Mouse (Mus musculus) MEL (cell line): ENCODE measurements around the gene Nectin4. TPM values are rescaled to one million over a fixed set of nuclear protein-coding genes. Genes with fewer than 3 reads are reported as not detected.

Experiments
- DNase-seq: peaks from one replicate; pipeline ENCODE4 v3.0.0; 2011; ENCODE audit warnings: low read depth, low spot score
- H3K27ac ChIP-seq: 2 replicates; pipeline ENCODE4 v1.5.1; 2012; ENCODE audit warnings: low read depth, mild to moderate bottlenecking, control low read depth, low read length, moderate library complexity; ENCODE audit not compliant: control insufficient read depth
- H3K27me3 ChIP-seq, 2 experiments: fragments of 150-350 bp in 1 of 2; sonication (generic) in 1 of 2; 2 replicates each; pipeline ENCODE4 v1.6.1; 2012; ENCODE audit warnings: low read length in 2 of 2, mild to moderate bottlenecking in 2 of 2, improper control_type of control experiment in 1 of 2, moderate library complexity in 1 of 2; ENCODE audit not compliant: insufficient read depth in 2 of 2, control insufficient read depth in 1 of 2
- H3K36me3 ChIP-seq, 2 experiments: 2 replicates each; pipeline ENCODE4 v1.6.1; 2012 to 2014; ENCODE audit warnings: low read length in 2 of 2, improper control_type of control experiment in 1 of 2, inconsistent platforms in 1 of 2, mild to moderate bottlenecking in 1 of 2; ENCODE audit not compliant: insufficient read depth in 2 of 2, control insufficient read depth in 1 of 2
- H3K4me1 ChIP-seq, 2 experiments: fragments of 150-350 bp in 1 of 2; sonication (generic) in 1 of 2; 2 replicates each; pipeline ENCODE4 v1.6.1; 2012; ENCODE audit warnings: low read length in 2 of 2, improper control_type of control experiment in 1 of 2, mild to moderate bottlenecking in 1 of 2; ENCODE audit not compliant: insufficient read depth in 2 of 2, control insufficient read depth in 1 of 2
- H3K4me3 ChIP-seq, 2 experiments: fragments of 150-350 bp in 1 of 2; sonication (generic) in 1 of 2; 2 replicates each; pipeline ENCODE4 v1.5.1; 2012; ENCODE audit warnings: low read depth in 2 of 2, low read length in 2 of 2, mild to moderate bottlenecking in 2 of 2, moderate library complexity in 2 of 2, control low read depth in 1 of 2, improper control_type of control experiment in 1 of 2; ENCODE audit not compliant: control insufficient read depth in 1 of 2, insufficient read depth in 1 of 2
- H3K79me2 ChIP-seq: 2 replicates; pipeline ENCODE4 v1.6.1; 2012; ENCODE audit warnings: mild to moderate bottlenecking, low read length, moderate library complexity; ENCODE audit not compliant: control insufficient read depth, poor library complexity, insufficient read depth
- H3K9ac ChIP-seq: 2 replicates; pipeline ENCODE4 v1.6.1; 2012; ENCODE audit warnings: low read depth, mild to moderate bottlenecking, control low read depth, low read length, moderate library complexity; ENCODE audit not compliant: control insufficient read depth, poor library complexity, severe bottlenecking
- H3K9me3 ChIP-seq: fragments of 150-350 bp; sonication (generic); replicated peaks from 2 replicates; pipeline ENCODE4 v1.6.1; 2012; ENCODE audit warnings: mild to moderate bottlenecking, low read length, improper control_type of control experiment, moderate library complexity; ENCODE audit not compliant: insufficient read depth
- BHLHE40 ChIP-seq: IDR thresholded peaks from 2 replicates; pipeline ENCODE4 v1.6.1; 2012; ENCODE audit warnings: low read depth, mild to moderate bottlenecking, inconsistent platforms, low read length, improper control_type of control experiment, borderline replicate concordance
- CHD1 ChIP-seq: IDR thresholded peaks from 2 replicates; pipeline ENCODE4 v1.6.1; 2012; ENCODE audit warnings: low read depth, mild to moderate bottlenecking, inconsistent platforms, low read length, improper control_type of control experiment
- CHD2 ChIP-seq: IDR thresholded peaks from 2 replicates; pipeline ENCODE4 v1.6.1; 2011; ENCODE audit warnings: low read length, improper control_type of control experiment
- CTCF ChIP-seq, 3 experiments: IDR thresholded peaks in 2 of 3; conservative IDR thresholded peaks in 1 of 3; 2 replicates each; pipeline ENCODE4 v1.5.1; 2011 to 2012; ENCODE audit warnings: low read length in 3 of 3, low read depth in 2 of 3, mild to moderate bottlenecking in 2 of 3, improper control_type of control experiment in 1 of 3, inconsistent platforms in 1 of 3, mixed read lengths in 1 of 3, moderate library complexity in 1 of 3; ENCODE audit not compliant: control insufficient read depth in 1 of 3, insufficient read depth in 1 of 3, poor library complexity in 1 of 3, severe bottlenecking in 1 of 3
- E2F4 ChIP-seq: IDR thresholded peaks from 2 replicates; pipeline ENCODE4 v1.6.1; 2011; ENCODE audit warnings: low read depth, low read length, improper control_type of control experiment, borderline replicate concordance
- EP300 ChIP-seq, 2 experiments: IDR thresholded peaks; 2 replicates each; pipeline ENCODE4 v1.6.1; 2011; ENCODE audit warnings: improper control_type of control experiment in 2 of 2, low read length in 2 of 2, low read depth in 1 of 2, mild to moderate bottlenecking in 1 of 2
- ETS1 ChIP-seq: IDR thresholded peaks from 2 replicates; pipeline ENCODE4 v1.6.1; 2012; ENCODE audit warnings: low read depth, mild to moderate bottlenecking, inconsistent platforms, low read length, improper control_type of control experiment, moderate library complexity
- GABPA ChIP-seq: IDR thresholded peaks from 2 replicates; pipeline ENCODE4 v1.6.1; 2012; ENCODE audit warnings: low read depth, mild to moderate bottlenecking, inconsistent platforms, low read length, improper control_type of control experiment, moderate library complexity
- GATA1 ChIP-seq: IDR thresholded peaks from 2 replicates; pipeline ENCODE4 v1.6.1; 2011; ENCODE audit warnings: low read depth, low read length, improper control_type of control experiment
- HCFC1 ChIP-seq: IDR thresholded peaks from 2 replicates; pipeline ENCODE4 v1.6.1; 2012; ENCODE audit warnings: low read depth, mild to moderate bottlenecking, inconsistent platforms, low read length, improper control_type of control experiment, moderate library complexity
- JUND ChIP-seq: IDR thresholded peaks from 2 replicates; pipeline ENCODE4 v1.6.1; 2011; ENCODE audit warnings: low read depth, mild to moderate bottlenecking, improper control_type of control experiment, low read length
- KAT2A ChIP-seq: conservative IDR thresholded peaks from 2 replicates; pipeline ENCODE4 v1.6.1; 2012; ENCODE audit warnings: low read depth, low read length, improper control_type of control experiment, inconsistent platforms
- MAFK ChIP-seq: IDR thresholded peaks from 2 replicates; pipeline ENCODE4 v1.6.1; 2011; ENCODE audit warnings: low read depth, mild to moderate bottlenecking, low read length, improper control_type of control experiment, borderline replicate concordance
- MAX ChIP-seq: IDR thresholded peaks from 2 replicates; pipeline ENCODE4 v1.6.1; 2011; ENCODE audit warnings: low read length, improper control_type of control experiment
- MAZ ChIP-seq: IDR thresholded peaks from 2 replicates; pipeline ENCODE4 v1.6.1; 2012; ENCODE audit warnings: low read depth, mild to moderate bottlenecking, inconsistent platforms, low read length, improper control_type of control experiment
- MEF2A ChIP-seq: IDR thresholded peaks from 2 replicates; pipeline ENCODE4 v1.6.1; 2014; ENCODE audit warnings: low read depth, mild to moderate bottlenecking, inconsistent platforms, low read length, improper control_type of control experiment; ENCODE audit not compliant: poor library complexity, insufficient replicate concordance, severe bottlenecking; ENCODE audit errors: extremely low read depth
- MXI1 ChIP-seq: IDR thresholded peaks from 2 replicates; pipeline ENCODE4 v1.6.1; 2011; ENCODE audit warnings: mild to moderate bottlenecking, low read depth, low read length, improper control_type of control experiment
- MYB ChIP-seq: IDR thresholded peaks from 2 replicates; pipeline ENCODE4 v1.6.1; 2011; ENCODE audit warnings: mild to moderate bottlenecking, low read depth, low read length, improper control_type of control experiment
- MYC ChIP-seq: IDR thresholded peaks from 2 replicates; pipeline ENCODE4 v1.6.1; 2011; ENCODE audit warnings: low read depth, mild to moderate bottlenecking, low read length, improper control_type of control experiment, moderate library complexity
- NELFE ChIP-seq: IDR thresholded peaks from 2 replicates; pipeline ENCODE4 v1.6.1; 2011; ENCODE audit warnings: low read depth, low read length, improper control_type of control experiment
- NRF1 ChIP-seq: IDR thresholded peaks from 2 replicates; pipeline ENCODE4 v1.6.1; 2014; ENCODE audit warnings: low read depth, mild to moderate bottlenecking, inconsistent platforms, low read length, improper control_type of control experiment, moderate library complexity; ENCODE audit not compliant: poor library complexity, insufficient read depth, severe bottlenecking
- POLR2A ChIP-seq, 2 experiments: IDR thresholded peaks; 2 replicates each; pipeline ENCODE4 v1.6.1; 2011 to 2012; ENCODE audit warnings: low read length in 2 of 2, mild to moderate bottlenecking in 2 of 2, control low read depth in 1 of 2, improper control_type of control experiment in 1 of 2, low read depth in 1 of 2, moderate library complexity in 1 of 2; ENCODE audit not compliant: control insufficient read depth in 1 of 2, insufficient read depth in 1 of 2, poor library complexity in 1 of 2
- POLR2AphosphoS2 ChIP-seq: IDR thresholded peaks from 2 replicates; pipeline ENCODE4 v1.6.1; 2011; ENCODE audit warnings: low read length, improper control_type of control experiment
- POLR2AphosphoS5 ChIP-seq: IDR thresholded peaks from 2 replicates; pipeline ENCODE4 v1.6.1; 2012; ENCODE audit warnings: low read depth, borderline replicate concordance, mild to moderate bottlenecking, inconsistent platforms, low read length, moderate library complexity, mixed read lengths
- RAD21 ChIP-seq: IDR thresholded peaks from 2 replicates; pipeline ENCODE4 v1.6.1; 2011; ENCODE audit warnings: mild to moderate bottlenecking, low read depth, low read length, improper control_type of control experiment
- RCOR1 ChIP-seq: IDR thresholded peaks from 2 replicates; pipeline ENCODE4 v1.6.1; 2012; ENCODE audit warnings: low read depth, mild to moderate bottlenecking, inconsistent platforms, low read length, improper control_type of control experiment
- SIN3A ChIP-seq: IDR thresholded peaks from 2 replicates; pipeline ENCODE4 v1.6.1; 2012; ENCODE audit warnings: low read length, improper control_type of control experiment, inconsistent platforms
- SMC3 ChIP-seq: IDR thresholded peaks from 2 replicates; pipeline ENCODE4 v1.6.1; 2011; ENCODE audit warnings: low read depth, low read length, improper control_type of control experiment
- TAL1 ChIP-seq: IDR thresholded peaks from 2 replicates; pipeline ENCODE4 v1.6.1; 2012; ENCODE audit warnings: mild to moderate bottlenecking, inconsistent platforms, low read length, moderate library complexity, mixed read lengths
- TCF12 ChIP-seq: IDR thresholded peaks from 2 replicates; pipeline ENCODE4 v1.6.1; 2014; ENCODE audit warnings: low read depth, mild to moderate bottlenecking, inconsistent platforms, low read length, improper control_type of control experiment, moderate library complexity
- UBTF ChIP-seq: IDR thresholded peaks from 2 replicates; pipeline ENCODE4 v1.6.1; 2012; ENCODE audit warnings: low read depth, mild to moderate bottlenecking, inconsistent platforms, low read length, improper control_type of control experiment, moderate library complexity, borderline replicate concordance; ENCODE audit not compliant: insufficient read depth
- USF1 ChIP-seq: IDR thresholded peaks from 2 replicates; pipeline ENCODE4 v1.6.1; 2014; ENCODE audit warnings: low read depth, mild to moderate bottlenecking, inconsistent platforms, low read length, improper control_type of control experiment, moderate library complexity
- USF2 ChIP-seq, 2 experiments: IDR thresholded peaks; 2 replicates each; pipeline ENCODE4 v1.6.1; 2011 to 2012; ENCODE audit warnings: improper control_type of control experiment in 2 of 2, low read length in 2 of 2, borderline replicate concordance in 1 of 2, inconsistent platforms in 1 of 2, low read depth in 1 of 2, mild to moderate bottlenecking in 1 of 2; ENCODE audit not compliant: insufficient read depth in 1 of 2
- ZC3H11A ChIP-seq: IDR thresholded peaks from 2 replicates; pipeline ENCODE4 v1.6.1; 2012; ENCODE audit warnings: low read depth, mild to moderate bottlenecking, inconsistent platforms, low read length, improper control_type of control experiment
- ZKSCAN1 ChIP-seq: IDR thresholded peaks from 2 replicates; pipeline ENCODE4 v1.6.1; 2012; ENCODE audit warnings: low read depth, mild to moderate bottlenecking, inconsistent platforms, low read length, improper control_type of control experiment, moderate library complexity
- ZNF384 ChIP-seq: IDR thresholded peaks from 2 replicates; pipeline ENCODE4 v1.6.1; 2012; ENCODE audit warnings: low read depth, mild to moderate bottlenecking, inconsistent platforms, low read length, improper control_type of control experiment
- polyA plus RNA-seq, 2 experiments: library from polyadenylated mRNA; stranded (reverse) in 1 of 2; unstranded in 1 of 2; fragments of >175 nt in 1 of 2; fragments of >200 nt in 1 of 2; gene quantifications; 2 replicates each; pipeline versions ENCODE4 v1.2.1 to v1.2.4; 2012; ENCODE audit warnings: low replicate concordance in 2 of 2, low read depth in 1 of 2; ENCODE audit not compliant: insufficient read length in 2 of 2, insufficient read depth in 1 of 2, missing spikeins in 1 of 2
- total RNA-seq: library from RNA; depleted of rRNA; stranded (reverse); fragments of 300-350 nt; gene quantifications from 2 replicates; pipeline ENCODE4 v1.2.3, GENCODE M21; 2012

Nectin4 gene
- total and polyA plus RNA-seq, 3 experiments, result 0.04 to 0.15 TPM; not detected in 1

DNA sequence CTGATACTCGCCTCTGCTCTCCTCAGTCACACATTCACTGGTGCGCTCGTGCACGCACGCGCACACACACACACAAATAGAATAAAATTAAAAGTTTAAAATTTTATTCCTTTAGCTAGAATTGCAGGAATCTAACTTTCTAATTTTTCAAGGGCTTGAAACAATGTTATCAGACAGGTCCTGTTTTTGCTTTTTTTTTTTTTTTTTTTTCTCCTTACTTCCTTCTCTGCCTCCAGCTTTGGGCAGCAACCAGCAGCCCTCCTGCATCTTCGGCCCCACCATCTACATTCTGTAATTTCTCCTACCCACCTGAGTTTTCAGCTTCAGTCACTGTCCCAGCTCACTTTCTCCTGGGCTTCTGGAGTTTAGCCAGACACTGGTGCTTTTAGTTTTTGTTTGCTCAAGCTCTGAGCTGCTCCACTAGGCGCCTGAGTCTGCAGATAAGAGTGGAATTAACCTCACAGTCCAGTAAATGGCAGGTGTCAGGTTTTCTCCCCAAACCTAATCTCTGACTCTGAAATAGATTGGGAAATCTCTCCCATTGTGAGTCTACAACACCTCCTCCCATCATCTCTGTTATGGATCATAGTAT, 52.7 kb downstream of the Nectin4 start:
- Histone ChIP-seq H3K79me2 (no peaks in the 10 kb centered on the region), H3K36me3 (peaks cover 1 to 18% of the 10 kb centered on the region in 2 experiments; a peak in 3 of 4 replicates), H3K27ac (no peak overlapping the region), H3K4me1 (peaks cover 0 to 14% of the 10 kb centered on the region in 2 experiments; a peak in 2 of 4 replicates), H3K4me3 (no peak overlapping the region), H3K9me3 (no peaks in the 10 kb centered on the region), H3K9ac (0 out of 2 replicates have a peak overlapping the region, but pooled peaks have one; percentile 23), H3K27me3 (no peaks in the 10 kb centered on the region)
- TF ChIP-seq NELFE, result no peak
- TF ChIP-seq POLR2A (IDR thresholded peaks at IDR 0.05; ENCODE audit: control insufficient read depth in 1 of 2, insufficient read depth in 1 of 2, low read depth in 1 of 2, low read length in 2 of 2, poor library complexity in 1 of 2), result no peak
- no peak for TF ChIP-seq RAD21
- no peak for TF ChIP-seq SMC3
- TF ChIP-seq USF1, result no peak
- TF ChIP-seq MEF2A, result no peak
- no peak for TF ChIP-seq POLR2AphosphoS2
- no peak for TF ChIP-seq MXI1
- no peak for TF ChIP-seq JUND
- no peak; the same call in 1 of the 2 replicates for TF ChIP-seq SIN3A
- no peak for TF ChIP-seq MAFK
- TF ChIP-seq CTCF (IDR thresholded peaks at IDR 0.05 in 2 of 3, conservative IDR thresholded peaks at IDR 0.05 in 1 of 3; ENCODE audit: control insufficient read depth in 1 of 3, insufficient read depth in 1 of 3, low read depth in 2 of 3, low read length in 3 of 3, poor library complexity in 1 of 3, severe bottlenecking in 1 of 3), result no peak
- no peak for TF ChIP-seq MYC
- no peak for TF ChIP-seq E2F4
- no peak for TF ChIP-seq MYB
- TF ChIP-seq MAX, result no peak
- no peak for TF ChIP-seq POLR2AphosphoS5
- no peak for TF ChIP-seq UBTF
- no peak for TF ChIP-seq GABPA
- TF ChIP-seq EP300 (IDR thresholded peaks at IDR 0.05; ENCODE audit: low read depth in 1 of 2, low read length in 2 of 2), result peak in 1 of 2 experiments; percentile 35; a peak in 1 of 4 replicates
- 0 out of 2 replicates have a peak, but pooled peaks have one; percentile 15 for TF ChIP-seq HCFC1
- no peak for TF ChIP-seq CHD1
- TF ChIP-seq MAZ, result no peak
- no peak; the same call in 1 of the 2 replicates for TF ChIP-seq ZKSCAN1
- TF ChIP-seq ZNF384, result peak; percentile 92
- peak; percentile 79 for TF ChIP-seq RCOR1
- TF ChIP-seq KAT2A, result no peak
- TF ChIP-seq USF2 (IDR thresholded peaks at IDR 0.05; ENCODE audit: borderline replicate concordance in 1 of 2, insufficient read depth in 1 of 2, low read depth in 1 of 2, low read length in 2 of 2), result no peak
- peak; percentile 33; the same call in 1 of the 2 replicates for TF ChIP-seq TAL1
- no peak for TF ChIP-seq ETS1
- TF ChIP-seq NRF1, result no peak
- TF ChIP-seq CHD2, result no peak
- no peak for TF ChIP-seq BHLHE40
- TF ChIP-seq TCF12, result peak; percentile 27; the same call in 1 of the 2 replicates
- TF ChIP-seq ZC3H11A, result no peak
- TF ChIP-seq GATA1, result peak; percentile 56; the same call in 1 of the 2 replicates
- peak; percentile 52 for DNase-seq
